Mouse (Mus musculus): ENCODE results near the gene Flt3l. TPM values are rescaled to one million over a fixed set of nuclear protein-coding genes. Genes with fewer than 3 reads are reported as not detected.

The Flt3l gene
- polyA plus RNA-seq, 1 experiment from 2014 or later = 5.1 TPM

DNA sequence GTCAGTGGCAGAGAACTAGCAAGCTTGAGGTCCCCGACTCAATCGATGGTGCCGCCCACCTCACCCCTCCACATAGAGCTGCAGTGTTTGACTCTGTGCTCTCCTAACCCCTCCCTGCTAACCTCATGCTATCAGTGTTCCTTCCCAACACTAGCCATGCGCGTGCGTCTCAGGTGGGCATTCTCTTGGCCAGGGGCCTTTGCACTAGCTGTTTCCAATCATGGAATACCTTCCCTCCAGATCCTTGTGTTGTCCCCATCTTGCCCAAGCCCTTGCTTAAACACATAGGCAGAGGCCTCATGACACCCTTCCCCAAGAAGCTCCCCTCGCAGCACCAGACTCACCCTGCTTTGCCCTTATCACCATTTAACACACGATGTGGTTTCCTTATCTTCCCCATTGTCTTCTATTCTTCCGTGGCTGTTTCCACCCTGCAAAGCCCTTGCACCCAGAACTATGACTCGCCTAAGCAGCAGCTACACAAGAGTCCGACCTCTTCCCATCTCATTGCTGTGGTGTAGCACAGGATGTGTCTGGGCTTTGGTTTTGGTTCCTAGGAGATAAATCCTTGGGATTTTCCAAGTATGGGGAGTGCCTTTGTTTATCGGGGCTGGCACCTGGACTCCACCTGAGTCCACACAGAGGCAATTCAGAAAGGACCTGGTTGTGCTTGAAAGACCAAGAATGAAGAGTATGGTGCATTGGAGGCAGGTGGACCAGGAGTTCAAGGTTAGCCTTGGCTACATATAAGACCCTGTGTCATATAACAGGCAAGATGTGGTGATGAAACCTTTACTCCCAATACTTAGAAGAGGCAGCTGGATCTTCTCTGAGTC, 1.2 kb upstream of the Flt3l start:
- TF ChIP-seq EP300 (IDR thresholded peaks at IDR 0.05) (no peak), CTCF (IDR thresholded peaks at IDR 0.05) (no peak)
- no peaks in the 10 kb centered on the region for H3K9me3 ChIP-seq (ENCODE audit: low read length)
- H3K27ac ChIP-seq (ENCODE audit: low read length) = no peak overlapping the region
- no peaks in the 10 kb centered on the region for H3K27me3 ChIP-seq (replicated peaks; ENCODE audit: insufficient read depth, low read length)
- ATAC-seq (no peak), DNase-seq (ENCODE audit: low spot score) (no peak)
- H3K4me3 ChIP-seq (ENCODE audit: low read depth, low read length) = no peak overlapping the region
- WGBS = 67% methylated on average over 12 of the region's 12 CpGs
- peaks cover 4% of the 10 kb centered on the region; the same call in 1 of the 2 replicates for H3K4me1 ChIP-seq (ENCODE audit: insufficient read depth, low read depth, low read length)
- no peak overlapping the region for H3K9ac ChIP-seq (replicated peaks; ENCODE audit: low read depth)
- H3K4me2 ChIP-seq (replicated peaks; ENCODE audit: low read depth, low read length) = no peak overlapping the region
- no peaks in the 10 kb centered on the region for H3K36me3 ChIP-seq (ENCODE audit: insufficient read depth, low read length)

- 81% methylated on average over 3 of the region's 3 CpGs for WGBS
- H3K27ac ChIP-seq (ENCODE audit: low read length) = no peak overlapping the region
These were observed 862 bp downstream of the Flt3l start for GRCm38 (mm10) chr7:45135370-45135769.

GRCm38 (mm10) chr7:45134544-45135026, 1.6 kb downstream of the Flt3l start:
- DNase-seq (ENCODE audit: low spot score) (peak; percentile 57), ATAC-seq (peak; percentile 14; the same call in 1 of the 2 replicates)
- H3K9me3 ChIP-seq (ENCODE audit: low read length) = no peaks in the 10 kb centered on the region
- no peaks in the 10 kb centered on the region for H3K27me3 ChIP-seq (replicated peaks; ENCODE audit: insufficient read depth, low read length)
- no peak overlapping the region for H3K4me3 ChIP-seq (ENCODE audit: low read depth, low read length)
- no peak overlapping the region for H3K27ac ChIP-seq (ENCODE audit: low read length)
- H3K9ac ChIP-seq (replicated peaks; ENCODE audit: low read depth) = no peak overlapping the region
- 17% methylated on average over 12 of the region's 12 CpGs for WGBS
- TF ChIP-seq CTCF (IDR thresholded peaks at IDR 0.05) (no peak), EP300 (IDR thresholded peaks at IDR 0.05) (no peak)
- no peak overlapping the region for H3K4me2 ChIP-seq (replicated peaks; ENCODE audit: low read depth, low read length)
- H3K4me1 ChIP-seq (ENCODE audit: insufficient read depth, low read depth, low read length) = peaks cover 4% of the 10 kb centered on the region; the same call in 1 of the 2 replicates
- no peaks in the 10 kb centered on the region for H3K36me3 ChIP-seq (ENCODE audit: insufficient read depth, low read length)

More at GRCm38 (mm10) chr7:45135370-45135769, 862 bp downstream of the Flt3l start:
- H3K4me3 ChIP-seq (ENCODE audit: low read depth, low read length) = peak overlapping the region; percentile 62; the same call in 1 of the 2 replicates
- no peaks in the 10 kb centered on the region for H3K9me3 ChIP-seq (ENCODE audit: low read length)
- H3K36me3 ChIP-seq (ENCODE audit: insufficient read depth, low read length) = no peaks in the 10 kb centered on the region
- no peak for TF ChIP-seq EP300 (IDR thresholded peaks at IDR 0.05)
- TF ChIP-seq CTCF (IDR thresholded peaks at IDR 0.05) = no peak
- ATAC-seq (no peak), DNase-seq (ENCODE audit: low spot score) (no peak)
- peak overlapping the region; percentile 78 for H3K4me2 ChIP-seq (replicated peaks; ENCODE audit: low read depth, low read length)
- no peaks in the 10 kb centered on the region for H3K27me3 ChIP-seq (replicated peaks; ENCODE audit: insufficient read depth, low read length)
- H3K4me1 ChIP-seq (ENCODE audit: insufficient read depth, low read depth, low read length) = peaks cover 4% of the 10 kb centered on the region; the same call in 1 of the 2 replicates
- H3K9ac ChIP-seq (replicated peaks; ENCODE audit: low read depth) = peak overlapping the region; percentile 60; the same call in 1 of the 2 replicates

GRCm38 (mm10) chr7:45133446-45134159, 2.6 kb downstream of the Flt3l start:
- no peak overlapping the region for H3K4me2 ChIP-seq (replicated peaks; ENCODE audit: low read depth, low read length)
- no peak overlapping the region for H3K9ac ChIP-seq (replicated peaks; ENCODE audit: low read depth)
- peaks cover 4% of the 10 kb centered on the region; the same call in 1 of the 2 replicates for H3K4me1 ChIP-seq (ENCODE audit: insufficient read depth, low read depth, low read length)
- WGBS = 77% methylated on average over 8 of the region's 8 CpGs
- no peak overlapping the region for H3K27ac ChIP-seq (ENCODE audit: low read length)
- no peaks in the 10 kb centered on the region for H3K9me3 ChIP-seq (ENCODE audit: low read length)
- DNase-seq (ENCODE audit: low spot score) = no peak
- no peaks in the 10 kb centered on the region for H3K36me3 ChIP-seq (ENCODE audit: insufficient read depth, low read length)
- no peaks in the 10 kb centered on the region for H3K27me3 ChIP-seq (replicated peaks; ENCODE audit: insufficient read depth, low read length)
- peak; percentile 29 for TF ChIP-seq CTCF (IDR thresholded peaks at IDR 0.05)
- TF ChIP-seq EP300 (IDR thresholded peaks at IDR 0.05) = no peak
- no peak overlapping the region for H3K4me3 ChIP-seq (ENCODE audit: low read depth, low read length)
- no peak for ATAC-seq

GRCm38 (mm10) chr7:45131850-45132249, 4.4 kb downstream of the Flt3l start:
- DNase-seq (ENCODE audit: low spot score) = no peak
- no peak for ATAC-seq
- Histone ChIP-seq H3K9ac (replicated peaks; ENCODE audit: low read depth) (no peak overlapping the region), H3K9me3 (ENCODE audit: low read length) (no peaks in the 10 kb centered on the region), H3K4me2 (replicated peaks; ENCODE audit: low read depth, low read length) (no peak overlapping the region), H3K4me1 (ENCODE audit: insufficient read depth, low read depth, low read length) (peaks cover 12% of the 10 kb centered on the region; the same call in 1 of the 2 replicates), H3K27me3 (replicated peaks; ENCODE audit: insufficient read depth, low read length) (no peaks in the 10 kb centered on the region), H3K27ac (ENCODE audit: low read length) (no peak overlapping the region), H3K4me3 (ENCODE audit: low read depth, low read length) (no peak overlapping the region), H3K36me3 (ENCODE audit: insufficient read depth, low read length) (0 out of 2 replicates have a peak, but pooled peaks cover 3% of the 10 kb centered on the region)
- TF ChIP-seq EP300 (IDR thresholded peaks at IDR 0.05) = no peak
- TF ChIP-seq CTCF (IDR thresholded peaks at IDR 0.05) = no peak
- 63% methylated on average over 11 of the region's 11 CpGs for WGBS

Measured in lung, postnatal 0 days (tissue).